Mouse (Mus musculus) stomach, postnatal 0 days (tissue): ENCODE measurements around the gene Gcfc2.

Experiments used
- CTCF ChIP-seq: IDR thresholded peaks from 2 replicates; pipeline ENCODE4 v1.5.1; 2016; ENCODE audit warnings: antibody characterized with exemption, low read depth, mild to moderate bottlenecking, moderate library complexity
- EP300 ChIP-seq: optimal IDR thresholded peaks from 2 replicates; pipeline ENCODE3; 2016; ENCODE audit warnings: antibody characterized with exemption

- no peak for TF ChIP-seq CTCF
- no peak for TF ChIP-seq EP300
Observed at GRCm38 (mm10) chr6:81986171-81986570, 62.7 kb downstream of the Gcfc2 start.
